Mouse (Mus musculus) forebrain, embryonic 16.5 days (tissue): Measurements from ENCODE around the gene Dus2. TPM values are rescaled to one million over a fixed set of nuclear protein-coding genes. Genes with fewer than 3 reads are reported as not detected.

Source experiments
- ATAC-seq: fragments of 200-750 bp; cut with Nextera tagmentation; 2 replicates; pipeline ENCODE4 v1.8.0; 2017; ENCODE audit warnings: mild to moderate bottlenecking, moderate library complexity
- H3K27ac ChIP-seq: fragments of 300-500 bp; sonication (generic); 2 replicates; pipeline ENCODE4 v1.5.1; 2014; ENCODE audit warnings: low read length, control low read depth
- H3K27me3 ChIP-seq: fragments of 300-500 bp; sonication (generic); replicated peaks from 2 replicates; pipeline ENCODE4 v1.6.1; 2014; ENCODE audit warnings: low read length; ENCODE audit not compliant: control insufficient read depth, insufficient read depth
- H3K36me3 ChIP-seq: fragments of 300-500 bp; sonication (generic); 2 replicates; pipeline ENCODE4 v1.6.1; 2014; ENCODE audit not compliant: control insufficient read depth, insufficient read depth
- H3K4me1 ChIP-seq: fragments of 300-500 bp; sonication (generic); replicated peaks from 2 replicates; pipeline ENCODE4 v1.6.1; 2014; ENCODE audit warnings: low read length; ENCODE audit not compliant: control insufficient read depth, insufficient read depth
- H3K4me2 ChIP-seq: fragments of 300-500 bp; sonication (generic); 2 replicates; pipeline ENCODE4 v1.6.1; 2014; ENCODE audit warnings: mild to moderate bottlenecking, low read length, control low read depth
- H3K4me3 ChIP-seq: fragments of 300-500 bp; sonication (generic); replicated peaks from 2 replicates; pipeline ENCODE4 v1.5.1; 2014; ENCODE audit warnings: mild to moderate bottlenecking, low read length, control low read depth
- H3K9ac ChIP-seq: fragments of 300-500 bp; sonication (generic); replicated peaks from 2 replicates; pipeline ENCODE4 v1.6.1; 2014; ENCODE audit warnings: low read depth, low read length, control low read depth
- H3K9me3 ChIP-seq: fragments of 300-500 bp; sonication (generic); 2 replicates; pipeline ENCODE4 v1.6.1; 2016; ENCODE audit warnings: low read length; ENCODE audit not compliant: control insufficient read depth
- WGBS: fragments of 180-500 bp; shearing (Covaris S2); extraction: QIAGEN DNeasy Blood & Tissue Kit; methylation state at CpG from one replicate; pipeline ENCODE4 v1.1.7; 2014; 5-methylcytosine and 5-hydroxymethylcytosine counted together
- polyA plus RNA-seq: library from polyadenylated mRNA; unstranded; fragments of >200 nt; fragmentation: Nextera tagmentation; extraction: Ambion mirVana; gene quantifications from 2 replicates; pipeline ENCODE4 v1.2.1, GENCODE M21; 2015

Dus2 gene
- polyA plus RNA-seq, 1 experiment from 2014 or later = 25.8 TPM

- H3K27me3 ChIP-seq = no peaks in the 10 kb centered on the region
- peaks cover 3% of the 10 kb centered on the region; the same call in 1 of the 2 replicates for H3K36me3 ChIP-seq
- no peaks in the 10 kb centered on the region for H3K9me3 ChIP-seq
- H3K4me2 ChIP-seq = no peak overlapping the region
- no peak overlapping the region for H3K27ac ChIP-seq
- no peak overlapping the region for H3K9ac ChIP-seq
- no peak overlapping the region for H3K4me3 ChIP-seq
- 94% methylated on average over 7 of the region's 7 CpGs for WGBS
- no peaks in the 10 kb centered on the region; the same call in 1 of the 2 replicates for H3K4me1 ChIP-seq
- no peak for ATAC-seq
These were observed 26.0 kb downstream of the Dus2 start for GRCm38 (mm10) chr8:106017130-106017529.

GRCm38 (mm10) chr8:106018039-106018438 lies 26.9 kb downstream of the Dus2 start:
- no peak for ATAC-seq
- no peak overlapping the region for H3K9ac ChIP-seq
- H3K27ac ChIP-seq = no peak overlapping the region
- WGBS = 97% methylated on average over 3 of the region's 3 CpGs
- no peaks in the 10 kb centered on the region for H3K27me3 ChIP-seq
- H3K9me3 ChIP-seq = no peaks in the 10 kb centered on the region
- H3K4me2 ChIP-seq = no peak overlapping the region
- no peak overlapping the region for H3K4me3 ChIP-seq
- H3K4me1 ChIP-seq = no peaks in the 10 kb centered on the region
- H3K36me3 ChIP-seq = peaks cover 3% of the 10 kb centered on the region; the same call in 1 of the 2 replicates

GRCm38 (mm10) chr8:106022483-106022882 lies 31.3 kb downstream of the Dus2 start:
- H3K27ac ChIP-seq = no peak overlapping the region
- no peaks in the 10 kb centered on the region for H3K4me1 ChIP-seq
- no peaks in the 10 kb centered on the region for H3K9me3 ChIP-seq
- H3K9ac ChIP-seq = no peak overlapping the region
- H3K4me2 ChIP-seq = no peak overlapping the region
- peak; percentile 73 for ATAC-seq
- H3K36me3 ChIP-seq = no peaks in the 10 kb centered on the region
- no peaks in the 10 kb centered on the region for H3K27me3 ChIP-seq
- H3K4me3 ChIP-seq = no peak overlapping the region

GRCm38 (mm10) chr8:106038721-106039120 lies 47.6 kb downstream of the Dus2 start:
- no peak overlapping the region for H3K27ac ChIP-seq
- H3K9me3 ChIP-seq = no peaks in the 10 kb centered on the region
- no peak overlapping the region for H3K9ac ChIP-seq
- H3K27me3 ChIP-seq = no peaks in the 10 kb centered on the region
- WGBS = 92% methylated on average over 10 of the region's 10 CpGs
- no peak for ATAC-seq
- 0 out of 2 replicates have a peak, but pooled peaks cover 3% of the 10 kb centered on the region for H3K36me3 ChIP-seq
- no peak overlapping the region for H3K4me3 ChIP-seq
- H3K4me1 ChIP-seq = no peaks in the 10 kb centered on the region
- H3K4me2 ChIP-seq = no peak overlapping the region

- Histone ChIP-seq H3K9ac (no peak overlapping the region), H3K4me1 (no peaks in the 10 kb centered on the region), H3K27me3 (no peaks in the 10 kb centered on the region), H3K9me3 (no peaks in the 10 kb centered on the region), H3K4me3 (no peak overlapping the region), H3K36me3 (0 out of 2 replicates have a peak, but pooled peaks cover 3% of the 10 kb centered on the region), H3K4me2 (no peak overlapping the region), H3K27ac (no peak overlapping the region)
- ATAC-seq = no peak
- 93% methylated on average over 4 of the region's 4 CpGs for WGBS
These were observed 48.5 kb downstream of the Dus2 start for GRCm38 (mm10) chr8:106039605-106040004.

GRCm38 (mm10) chr8:106040218-106040617 lies 49.1 kb downstream of the Dus2 start:
- no peak overlapping the region for H3K4me3 ChIP-seq
- H3K27me3 ChIP-seq = no peaks in the 10 kb centered on the region
- WGBS = 79% methylated on average over 4 of the region's 4 CpGs
- no peaks in the 10 kb centered on the region for H3K9me3 ChIP-seq
- no peak for ATAC-seq
- no peak overlapping the region for H3K9ac ChIP-seq
- H3K36me3 ChIP-seq = 0 out of 2 replicates have a peak, but pooled peaks cover 3% of the 10 kb centered on the region
- no peaks in the 10 kb centered on the region for H3K4me1 ChIP-seq
- H3K27ac ChIP-seq = no peak overlapping the region
- H3K4me2 ChIP-seq = no peak overlapping the region

GRCm38 (mm10) chr8:106043055-106043454 lies 51.9 kb downstream of the Dus2 start:
- Histone ChIP-seq H3K9me3 (no peaks in the 10 kb centered on the region), H3K36me3 (no peaks in the 10 kb centered on the region), H3K9ac (no peak overlapping the region), H3K4me2 (no peak overlapping the region), H3K27ac (no peak overlapping the region), H3K27me3 (no peaks in the 10 kb centered on the region), H3K4me1 (no peaks in the 10 kb centered on the region), H3K4me3 (no peak overlapping the region)
- WGBS = 78% methylated on average over 2 of the region's 2 CpGs
- ATAC-seq = no peak

GRCm38 (mm10) chr8:106044151-106044550 lies 53.0 kb downstream of the Dus2 start:
- no peaks in the 10 kb centered on the region for H3K4me1 ChIP-seq
- no peak overlapping the region for H3K9ac ChIP-seq
- 87% methylated on average over 3 of the region's 3 CpGs for WGBS
- no peak overlapping the region for H3K27ac ChIP-seq
- H3K4me3 ChIP-seq = no peak overlapping the region
- no peaks in the 10 kb centered on the region for H3K36me3 ChIP-seq
- ATAC-seq = no peak
- no peaks in the 10 kb centered on the region for H3K9me3 ChIP-seq
- no peaks in the 10 kb centered on the region for H3K27me3 ChIP-seq
- no peak overlapping the region for H3K4me2 ChIP-seq

GRCm38 (mm10) chr8:106046872-106047559 lies 55.9 kb downstream of the Dus2 start:
- Histone ChIP-seq H3K9ac (no peak overlapping the region), H3K4me1 (no peaks in the 10 kb centered on the region), H3K27ac (no peak overlapping the region), H3K36me3 (peaks cover 5% of the 10 kb centered on the region; the same call in 1 of the 2 replicates), H3K4me2 (no peak overlapping the region), H3K27me3 (no peaks in the 10 kb centered on the region), H3K9me3 (no peaks in the 10 kb centered on the region), H3K4me3 (no peak overlapping the region)
- 93% methylated on average over 11 of the region's 11 CpGs for WGBS
- no peak for ATAC-seq
